Mouse (Mus musculus): Measurements from ENCODE around the gene Zfp940.

- TF ChIP-seq CTCF (IDR thresholded peaks at IDR 0.05; ENCODE audit: insufficient read depth, low read length), result no peak
- TF ChIP-seq POLR2A (IDR thresholded peaks at IDR 0.05; ENCODE audit: borderline replicate concordance, extremely low read depth, low read depth, low read length), result no peak
Observed at GRCm38 (mm10) chr7:29828001-29828400, 25.5 kb downstream of the Zfp940 start.

All from lung, adult 2 months (tissue).